Mouse (Mus musculus) telencephalon, adult 2 months (tissue): ENCODE measurements at regions not wholly inside any gene's neighbourhood (a gene's known extent, or its start where the extent isn't known, plus 50 kb on each side); places are given as distances from the start of the nearest gene placed in this dataset.

ENCODE experiments used
- DNase-seq: peaks from one replicate; pipeline ENCODE4 v3.0.0-alpha.2; 2011; ENCODE audit warnings: low read depth, low spot score

GRCm38 (mm10) chr8:92133484-92134406, 223.7 kb upstream of the Irx5 start:
- peak; percentile 73 for DNase-seq

DNA sequence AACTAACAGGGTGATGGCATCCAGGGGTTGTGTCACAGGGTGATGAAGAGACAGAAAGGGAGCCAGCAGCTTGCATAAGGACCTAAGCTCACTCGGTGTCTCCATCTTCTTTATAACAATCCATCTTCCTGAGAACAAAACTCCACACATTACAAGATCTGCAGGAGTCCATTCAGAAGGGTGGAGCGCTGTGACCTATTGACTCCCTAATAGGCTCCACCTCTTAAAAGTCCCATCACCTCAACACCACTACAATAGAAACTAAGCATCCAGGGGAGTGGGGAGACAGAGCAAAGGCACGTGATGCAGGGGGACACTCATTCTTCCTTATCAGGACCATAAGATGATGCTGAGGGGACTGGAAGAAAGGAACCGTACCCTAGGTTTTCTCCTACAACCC, 224.5 kb upstream of the Irx5 start:
- no peak for DNase-seq

- no peak for DNase-seq
Observed at GRCm38 (mm10) chr8:92132526-92132925, 224.9 kb upstream of the Irx5 start.

GRCm38 (mm10) chr8:92130025-92130557, 227.3 kb upstream of the Irx5 start:
- no peak for DNase-seq

GRCm38 (mm10) chr8:92129241-92130015, 228.0 kb upstream of the Irx5 start:
- DNase-seq: no peak

GRCm38 (mm10) chr8:92125631-92126030, 231.8 kb upstream of the Irx5 start:
- DNase-seq: no peak

- no peak for DNase-seq
Observed at GRCm38 (mm10) chr8:92121296-92121695, 236.1 kb upstream of the Irx5 start.

- DNase-seq: no peak
Observed at GRCm38 (mm10) chr8:92115479-92116267, 241.8 kb upstream of the Irx5 start.

DNA sequence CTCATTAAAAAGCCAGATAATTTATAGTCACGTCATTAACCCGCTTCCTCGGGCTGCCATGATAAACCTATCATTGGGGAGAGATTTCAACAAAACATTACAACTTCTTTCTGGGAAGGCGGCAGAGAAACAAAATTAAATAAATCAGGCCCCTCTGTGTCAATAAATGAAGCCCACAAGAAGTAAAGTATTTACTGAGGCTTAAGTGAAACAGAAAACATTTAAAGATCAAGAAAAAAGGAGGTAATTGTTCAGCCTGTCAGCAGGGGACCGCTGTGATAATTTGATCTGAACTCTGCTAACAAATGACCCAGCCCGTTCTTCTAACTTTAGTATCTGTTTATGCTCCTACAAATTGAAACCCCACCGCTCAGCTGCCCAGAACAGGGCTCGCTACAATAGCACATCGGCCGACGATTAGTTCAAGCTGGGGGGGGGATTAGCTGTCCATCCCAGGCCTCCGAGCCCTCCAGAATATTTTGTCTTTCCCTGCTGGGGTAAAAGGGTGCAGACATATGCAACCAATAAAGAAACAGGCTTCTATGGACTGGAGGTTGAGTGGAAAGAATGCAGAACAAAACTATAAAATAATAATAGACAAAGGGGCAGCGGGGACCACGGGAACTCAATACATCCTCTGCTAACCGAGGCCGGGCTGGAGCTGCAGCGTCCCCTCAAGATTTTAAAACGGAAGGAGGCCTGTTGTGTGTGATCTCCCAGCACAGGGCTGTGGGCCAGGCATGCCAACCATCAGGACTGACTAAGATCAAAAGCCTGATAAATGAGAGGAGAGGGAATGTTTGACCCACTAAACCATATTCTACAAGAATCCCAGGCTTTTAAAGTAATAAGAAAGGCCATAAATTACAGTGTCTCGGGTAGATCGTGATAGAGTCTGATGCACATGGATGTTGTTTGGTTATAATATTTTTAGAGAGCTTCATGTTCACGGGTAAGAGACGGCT, 242.8 kb upstream of the Irx5 start:
- DNase-seq: no peak

GRCm38 (mm10) chr8:92113901-92114300, 243.5 kb upstream of the Irx5 start:
- DNase-seq: no peak

- no peak for DNase-seq
Observed at GRCm38 (mm10) chr8:92113386-92113785, 244.0 kb upstream of the Irx5 start.

DNA sequence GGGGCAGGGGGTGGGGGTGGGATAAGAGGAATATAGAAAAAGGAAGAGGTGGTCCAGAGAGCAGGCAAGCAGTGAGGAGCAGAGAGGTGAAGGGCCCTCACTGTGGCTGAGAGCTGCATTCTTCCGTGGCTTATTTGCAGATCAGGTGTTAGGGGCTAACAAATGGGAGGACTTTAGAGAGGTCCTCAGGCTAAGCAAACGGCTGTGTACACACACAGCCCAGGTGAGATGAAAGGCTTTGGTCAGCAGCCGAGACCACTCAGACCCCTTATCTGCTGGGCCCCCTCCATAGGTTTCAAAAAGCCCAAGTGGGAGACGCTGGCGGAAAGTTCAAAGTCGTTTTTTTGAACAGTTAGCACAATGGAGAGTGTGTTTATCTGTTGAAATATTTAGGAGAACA, 252.9 kb upstream of the Irx5 start:
- no peak for DNase-seq

DNA sequence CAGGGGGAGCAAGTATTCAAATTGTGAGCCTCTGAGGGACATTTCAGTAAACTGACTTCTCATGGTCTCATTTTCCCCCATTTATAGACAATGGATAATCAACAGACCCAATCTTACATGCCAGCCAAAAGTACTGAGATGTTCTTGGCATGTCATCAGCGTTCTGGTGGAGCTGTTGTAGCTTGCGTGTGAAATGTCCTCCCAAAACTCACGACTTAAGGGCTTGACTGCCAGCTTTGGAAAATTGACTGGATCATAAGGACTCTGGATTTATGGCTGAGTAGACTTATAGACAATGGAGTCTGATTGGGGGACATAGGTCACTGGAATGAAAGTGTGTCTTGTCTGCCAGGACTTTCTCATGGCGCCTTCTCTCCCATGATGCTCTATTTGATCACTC, 254.9 kb upstream of the Irx5 start:
- no peak for DNase-seq

GRCm38 (mm10) chr8:92095276-92095675, 262.1 kb upstream of the Irx5 start:
- DNase-seq: no peak

DNA sequence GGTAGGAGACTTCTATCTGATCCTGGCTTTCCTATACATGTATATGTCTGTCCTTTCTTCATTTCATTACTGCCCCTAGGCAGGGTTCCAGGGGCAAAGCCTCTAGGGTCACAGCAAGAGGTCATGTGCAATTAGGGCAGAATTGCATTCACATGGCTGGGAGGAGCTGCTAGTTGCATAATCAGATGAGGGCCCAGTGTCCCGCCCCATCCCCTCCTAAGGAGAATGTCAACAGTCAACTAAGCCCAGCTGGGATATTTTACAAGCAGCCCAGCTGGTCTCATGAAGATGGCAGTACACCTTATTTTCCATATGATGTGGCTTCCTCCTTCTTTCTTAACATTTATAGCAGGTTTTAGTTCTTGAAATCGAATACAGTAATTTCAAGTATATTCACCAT, 273.3 kb upstream of the Irx5 start:
- no peak for DNase-seq

DNA sequence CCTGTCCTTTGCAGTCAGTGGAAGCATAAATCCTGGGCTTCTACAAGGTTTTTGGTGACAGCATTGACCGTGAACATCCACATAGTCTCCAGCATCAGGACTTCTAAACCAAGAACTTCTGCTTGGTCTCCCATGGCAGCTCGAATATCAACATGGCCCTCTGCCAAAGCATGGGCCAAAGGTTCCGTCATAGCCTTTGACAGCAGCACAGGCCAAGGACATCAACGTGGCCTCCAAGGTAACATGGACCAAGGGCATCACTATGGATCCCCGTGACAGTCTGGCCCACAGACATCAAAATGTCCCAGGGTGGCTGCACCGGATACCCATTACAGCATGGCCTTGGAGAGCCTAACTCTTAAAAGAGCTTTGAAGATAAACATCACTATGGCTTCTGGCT, 275.5 kb upstream of the Irx5 start:
- DNase-seq: no peak

DNA sequence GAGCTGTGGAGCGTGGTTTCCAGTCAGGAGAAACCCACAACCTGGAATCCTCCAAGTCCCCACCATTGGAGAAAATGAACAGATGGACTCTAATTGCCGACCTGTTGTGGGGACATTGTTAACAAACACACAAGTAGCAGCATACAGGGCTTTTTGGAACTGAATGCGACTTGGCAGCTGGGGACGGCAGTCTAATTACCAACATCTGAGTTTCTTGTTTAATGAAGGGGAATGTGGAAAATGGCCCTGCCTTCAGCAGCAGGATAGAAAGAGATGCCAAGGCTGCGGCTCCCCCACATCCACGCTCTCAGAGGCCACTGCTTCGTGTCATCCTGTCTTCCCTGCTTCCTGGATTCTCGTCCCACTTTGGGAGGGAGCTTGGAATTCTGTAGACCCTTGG, 276.6 kb upstream of the Irx5 start:
- peak; percentile 5 for DNase-seq

- DNase-seq: no peak
Observed at GRCm38 (mm10) chr8:92077611-92078010, 275.7 kb upstream of the Irx3 start.

GRCm38 (mm10) chr8:92072254-92072615, 270.4 kb upstream of the Irx3 start:
- DNase-seq: no peak
